In the genomic region with DNA sequence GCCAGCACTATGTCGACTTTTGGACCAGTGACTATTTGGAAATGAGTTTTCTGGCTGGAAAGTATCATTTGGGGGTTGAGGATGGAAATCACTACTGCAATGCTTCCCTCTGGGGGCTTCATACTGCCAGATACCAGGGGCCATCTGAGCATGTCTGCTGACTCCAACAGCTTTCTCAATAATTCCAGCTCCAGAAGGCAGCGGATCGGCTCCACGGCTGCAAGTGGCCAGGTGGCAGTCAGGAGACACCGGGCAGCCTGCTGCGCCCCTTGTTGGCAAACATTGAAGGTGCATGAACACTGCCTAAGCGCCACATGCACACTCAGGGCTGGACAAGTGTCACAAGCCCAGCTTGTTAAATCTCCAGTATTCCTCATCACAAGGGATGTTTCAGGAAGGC, we compare ENCODE assay signal across 21 mouse cellular contexts. TPM values are rescaled to one million over a fixed set of nuclear protein-coding genes. Genes with fewer than 3 reads are reported as not detected.
DNase-seq lines count a peak whose midpoint lies in the region; ATAC-seq and TF ChIP-seq lines count a peak whose summit lies in the region.
"Had no signal": no experiment of that assay in that cellular context is flagged by ENCODE, and none has a peak within 500 bp of the region (broad histone marks: within the 10 kb centered on the region; RNA-seq: fewer than 3 reads in every experiment).

No protein-coding gene starts in this region.

- no peak for DNase-seq in forebrain, postnatal 0 days
- DNase-seq in midbrain, postnatal 0 days (ENCODE audit: low spot score): peak; percentile 37
- DNase-seq in cerebellum, postnatal 25 days: peak; percentile 78 to 82
- peak; percentile 44 for DNase-seq in skeletal muscle tissue, adult 2 months (ENCODE audit: low read depth, low spot score)
- DNase-seq in Muller cell, postnatal 12 days (ENCODE audit: inconsistent ontology term): no peak
- DNase-seq: retina, postnatal 1 day had no signal

- no peak overlapping the region for H3K4me2 ChIP-seq in forebrain, postnatal 0 days (ENCODE audit: low read depth)
- H3K4me2 ChIP-seq in forebrain, embryonic 13.5 days: no peak overlapping the region
- H3K4me2 ChIP-seq in midbrain, postnatal 0 days (ENCODE audit: low read depth, low read length, poor library complexity, severe bottlenecking): no peak overlapping the region
- H3K4me2 ChIP-seq in midbrain, embryonic 16.5 days (ENCODE audit: low read length): no peak overlapping the region
- H3K4me2 ChIP-seq: heart, embryonic 15.5 days; hindbrain, embryonic 12.5 days; intestine, embryonic 15.5 days; liver, embryonic 12.5 days; neural tube, embryonic 13.5 days had no signal

- H3K9me3 ChIP-seq in forebrain, postnatal 0 days (ENCODE audit: low read length): no peaks in the 10 kb centered on the region
- H3K9me3 ChIP-seq in forebrain, embryonic 13.5 days (replicated peaks): no peaks in the 10 kb centered on the region
- no peaks in the 10 kb centered on the region for H3K9me3 ChIP-seq in midbrain, postnatal 0 days (ENCODE audit: low read length)
- H3K9me3 ChIP-seq in midbrain, embryonic 16.5 days (replicated peaks; ENCODE audit: control insufficient read depth, low read length, poor library complexity, severe bottlenecking): no peaks in the 10 kb centered on the region
- H3K9me3 ChIP-seq: heart, embryonic 15.5 days; hindbrain, embryonic 12.5 days; intestine, embryonic 15.5 days; liver, embryonic 12.5 days; neural tube, embryonic 13.5 days had no signal

- H3K4me1 ChIP-seq in forebrain, postnatal 0 days (ENCODE audit: insufficient read depth): no peaks in the 10 kb centered on the region
- peaks cover 18% of the 10 kb centered on the region for H3K4me1 ChIP-seq in forebrain, embryonic 13.5 days
- H3K4me1 ChIP-seq in midbrain, postnatal 0 days (ENCODE audit: insufficient read depth, low read length): no peaks in the 10 kb centered on the region
- H3K4me1 ChIP-seq in midbrain, embryonic 16.5 days (ENCODE audit: control insufficient read depth, insufficient read depth, low read length): peaks cover 8% of the 10 kb centered on the region; the same call in 1 of the 2 replicates
- H3K4me1 ChIP-seq: liver, embryonic 12.5 days had no signal

- TF ChIP-seq CTCF in forebrain, postnatal 0 days (IDR thresholded peaks at IDR 0.05; ENCODE audit: low read depth): 0 out of 2 replicates have a peak, but pooled peaks have one; percentile 2
- TF ChIP-seq CTCF in midbrain, postnatal 0 days (IDR thresholded peaks at IDR 0.05): no peak

- ATAC-seq in forebrain, postnatal 0 days: no peak
- no peak for ATAC-seq in forebrain, embryonic 13.5 days
- ATAC-seq in midbrain, postnatal 0 days (ENCODE audit: low FRiP score): no peak
- no peak for ATAC-seq in midbrain, embryonic 16.5 days
- ATAC-seq in monocyte, adult 5-6 weeks (replicated peaks; ENCODE audit: insufficient number of reproducible peaks, low FRiP score, low TSS enrichment, poor library complexity, severe bottlenecking): no peak
- ATAC-seq: forebrain, embryonic 14.5 days; intestine, embryonic 15.5 days; liver, embryonic 12.5 days; Patski had no signal

- no peaks in the 10 kb centered on the region for H3K27me3 ChIP-seq in forebrain, postnatal 0 days (ENCODE audit: insufficient read depth, low read length)
- peaks cover 26% of the 10 kb centered on the region for H3K27me3 ChIP-seq in forebrain, embryonic 13.5 days
- no peaks in the 10 kb centered on the region for H3K27me3 ChIP-seq in midbrain, postnatal 0 days (ENCODE audit: insufficient read depth, low read length)
- H3K27me3 ChIP-seq in midbrain, embryonic 16.5 days (ENCODE audit: control insufficient read depth, insufficient read depth, low read depth, low read length): no peaks in the 10 kb centered on the region

- 84% methylated on average over 7 of the region's 7 CpGs for WGBS in forebrain, postnatal 0 days
- 93% methylated on average over 7 of the region's 7 CpGs for WGBS in forebrain, embryonic 13.5 days
- WGBS in midbrain, postnatal 0 days: 88% methylated on average over 7 of the region's 7 CpGs
- 88% methylated on average over 7 of the region's 7 CpGs for WGBS in midbrain, embryonic 16.5 days

- no peaks in the 10 kb centered on the region for H3K36me3 ChIP-seq in forebrain, postnatal 0 days (ENCODE audit: insufficient read depth)
- H3K36me3 ChIP-seq in forebrain, embryonic 13.5 days (ENCODE audit: poor library complexity, severe bottlenecking): no peaks in the 10 kb centered on the region
- no peaks in the 10 kb centered on the region for H3K36me3 ChIP-seq in midbrain, postnatal 0 days (ENCODE audit: insufficient read depth, low read length)
- H3K36me3 ChIP-seq in midbrain, embryonic 16.5 days (ENCODE audit: control insufficient read depth, insufficient read depth, low read length): no peaks in the 10 kb centered on the region
- H3K36me3 ChIP-seq: heart, embryonic 15.5 days; hindbrain, embryonic 12.5 days; intestine, embryonic 15.5 days; liver, embryonic 12.5 days; neural tube, embryonic 13.5 days had no signal

- H3K9ac ChIP-seq in forebrain, postnatal 0 days: no peak overlapping the region
- H3K9ac ChIP-seq in forebrain, embryonic 13.5 days: no peak overlapping the region
- no peak overlapping the region for H3K9ac ChIP-seq in midbrain, postnatal 0 days (replicated peaks; ENCODE audit: low read length, poor library complexity, severe bottlenecking)
- no peak overlapping the region for H3K9ac ChIP-seq in midbrain, embryonic 16.5 days (ENCODE audit: low read depth, low read length)
- H3K9ac ChIP-seq: heart, embryonic 15.5 days; hindbrain, embryonic 12.5 days; intestine, embryonic 15.5 days; liver, embryonic 12.5 days; neural tube, embryonic 13.5 days had no signal

- H3K4me3 ChIP-seq in forebrain, postnatal 0 days (ENCODE audit: low read depth, low read length): no peak overlapping the region
- no peak overlapping the region for H3K4me3 ChIP-seq in forebrain, embryonic 13.5 days
- no peak overlapping the region for H3K4me3 ChIP-seq in midbrain, postnatal 0 days (ENCODE audit: low read depth, low read length)
- H3K4me3 ChIP-seq in midbrain, embryonic 16.5 days (ENCODE audit: low read depth, low read length): no peak overlapping the region
- H3K4me3 ChIP-seq: heart, embryonic 15.5 days; hindbrain, embryonic 12.5 days; intestine, embryonic 15.5 days; liver, embryonic 12.5 days; neural tube, embryonic 13.5 days had no signal

- no peak overlapping the region for H3K27ac ChIP-seq in forebrain, postnatal 0 days (ENCODE audit: low read depth, low read length)
- no peak overlapping the region for H3K27ac ChIP-seq in forebrain, embryonic 13.5 days
- H3K27ac ChIP-seq in midbrain, postnatal 0 days (ENCODE audit: low read depth, low read length): no peak overlapping the region
- H3K27ac ChIP-seq in midbrain, embryonic 16.5 days (ENCODE audit: low read length): no peak overlapping the region
- H3K27ac ChIP-seq: heart, embryonic 15.5 days; hindbrain, embryonic 12.5 days; intestine, embryonic 15.5 days; kidney, postnatal 0 days; liver, embryonic 12.5 days; neural tube, embryonic 13.5 days; stomach, postnatal 0 days had no signal

RNA-seq across cellular contexts. Expression of a gene that starts 2.2 kb away (rescaled TPM):
- 9.5 and 16.9 TPM in 2 replicates for total RNA-seq in forebrain, postnatal 0 days (2014; rRNA removed)
- polyA plus RNA-seq in forebrain, postnatal 0 days (2015; fragmentation: Nextera tagmentation; extraction: Ambion mirVana): 7.9 and 12.3 TPM in 2 replicates
- 6.4 and 7.3 TPM in 2 replicates for polyA plus RNA-seq in forebrain, embryonic 13.5 days (2015; fragmentation: Nextera tagmentation; extraction: Ambion mirVana)
- total RNA-seq in midbrain, postnatal 0 days (2014; rRNA removed): 28.7 and 32.0 TPM in 2 replicates
- polyA plus RNA-seq in midbrain, postnatal 0 days (2015; fragmentation: Nextera tagmentation; extraction: Ambion mirVana): 24.5 and 26.6 TPM in 2 replicates
- polyA plus RNA-seq in midbrain, embryonic 16.5 days (2015; fragmentation: Nextera tagmentation; extraction: Ambion mirVana): 21.6 and 29.0 TPM in 2 replicates
- 0.19 to 0.58 TPM in 2 of 3 replicates, not detected in the other for total RNA-seq in monocyte, adult 5-6 weeks (2017)

RNA-seq across cellular contexts. Expression of a gene that starts 55.9 kb away (rescaled TPM):
- not detected in 2 replicates for total RNA-seq in forebrain, postnatal 0 days (2014; rRNA removed)
- not detected in 2 replicates for polyA plus RNA-seq in forebrain, postnatal 0 days (2015; fragmentation: Nextera tagmentation; extraction: Ambion mirVana)
- 0.54 and 0.62 TPM in 2 replicates for polyA plus RNA-seq in forebrain, embryonic 13.5 days (2015; fragmentation: Nextera tagmentation; extraction: Ambion mirVana)
- not detected in 2 replicates for total RNA-seq in midbrain, postnatal 0 days (2014; rRNA removed)
- 0.12 TPM in 1 of 2 replicates, not detected in the other for polyA plus RNA-seq in midbrain, postnatal 0 days (2015; fragmentation: Nextera tagmentation; extraction: Ambion mirVana)
- 0.45 and 0.56 TPM in 2 replicates for polyA plus RNA-seq in midbrain, embryonic 16.5 days (2015; fragmentation: Nextera tagmentation; extraction: Ambion mirVana)
- total RNA-seq in monocyte, adult 5-6 weeks (2017): 3.2 TPM in 1 of 3 replicates, not detected in the others
- total RNA-seq: left cerebral cortex, adult 8-10 months; megakaryocyte, adult 5-6 weeks had no signal
- polyA plus RNA-seq: spleen, adult 2 months had no signal

Comparison
In these comparisons a context has a peak if more than half of its experiments do, and no peak if none do; other contexts are left out.
1. DNase-seq: peak in midbrain, postnatal 0 days (single experiment), cerebellum, postnatal 25 days (2 of 2) and skeletal muscle tissue, adult 2 months (single experiment); none in forebrain, postnatal 0 days (single experiment) and Muller cell, postnatal 12 days (single experiment).